Mouse (Mus musculus) spleen, adult 18-20 months (tissue): ENCODE measurements around the gene Eif5a.
A peak's percentile ranks its signal among the peaks of the same experiment; 100 is the strongest.

Experiments
- DNase-seq, 2 experiments: peaks; one replicate each; pipeline ENCODE4 v3.0.0; 2022; ENCODE audit warnings: mixed read lengths in 2 of 2

Eif5a gene

DNA sequence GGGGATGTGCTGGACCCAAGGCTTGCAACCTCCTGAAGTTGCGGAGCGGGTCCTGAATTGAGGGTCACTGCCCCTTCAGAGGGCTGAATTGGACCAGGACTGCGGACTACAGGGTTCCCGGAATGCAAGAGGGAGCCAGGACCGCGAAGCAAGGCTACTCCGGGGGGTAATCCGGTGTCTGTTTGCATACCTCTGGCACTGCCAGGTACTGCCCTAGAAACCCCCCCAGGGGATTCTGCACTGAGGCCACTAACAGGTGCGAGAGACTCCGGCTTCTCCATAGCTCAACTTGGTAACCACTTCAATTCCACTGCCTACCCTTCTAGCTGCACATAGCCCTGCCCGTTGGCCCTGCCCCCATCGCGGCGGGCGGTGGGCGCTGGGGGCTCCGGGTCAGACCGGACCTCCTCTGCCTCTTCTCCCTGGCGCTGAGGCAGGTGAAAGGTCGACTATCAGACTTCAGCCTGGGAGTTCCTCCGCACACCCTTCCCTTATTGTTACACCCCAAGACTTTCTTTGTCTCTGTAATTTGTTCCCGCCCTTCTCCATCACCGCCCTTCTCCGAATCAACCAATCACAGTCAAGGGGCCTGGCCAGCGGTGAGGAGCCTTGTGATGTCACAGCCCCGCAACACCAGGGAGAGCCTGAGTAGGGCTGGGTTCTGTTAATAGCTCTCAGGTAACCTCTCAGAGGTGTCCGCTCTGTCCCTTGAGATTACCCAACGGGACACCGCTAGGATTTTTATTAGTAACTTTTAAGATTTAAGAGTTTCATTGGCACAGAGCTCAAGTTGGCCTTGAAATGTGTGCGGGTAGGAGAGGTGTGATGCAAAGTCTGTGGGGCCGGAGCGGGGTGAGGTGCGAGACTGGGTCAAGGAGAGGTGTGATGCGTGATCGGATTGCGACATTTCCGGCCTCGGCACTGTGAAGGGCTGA, 21.0 kb downstream of the Eif5a start, which contains the start of the genes 2810408A11Rik and Neurl4:
2810408A11Rik (minus strand) TSS at position 517 of the 935 bp plus-strand sequence.
Neurl4 (plus strand) TSS at position 602 of the 935 bp plus-strand sequence.
- DNase-seq: peak; percentile 76 to 81

DNA sequence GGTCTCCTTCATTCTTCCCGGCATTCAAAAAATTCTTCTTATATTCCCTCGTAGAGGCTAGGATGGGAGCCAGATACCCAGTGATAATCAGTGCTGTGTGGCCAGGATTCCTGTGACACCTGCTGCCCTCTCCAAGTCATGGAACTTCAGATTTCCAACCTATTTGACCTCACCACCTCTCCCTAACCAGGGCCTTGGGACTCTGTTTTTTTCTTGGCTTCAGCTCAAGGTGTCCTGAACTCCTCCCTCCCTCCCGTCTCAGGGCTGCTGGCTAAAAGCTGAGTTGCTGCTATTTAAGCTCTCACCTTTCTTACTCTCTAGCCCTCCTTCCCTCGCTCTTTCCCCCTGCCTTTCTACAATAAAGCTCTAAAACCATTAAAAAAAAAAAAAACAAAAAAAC, 21.9 kb downstream of the Eif5a start:
- no peak for DNase-seq

- DNase-seq: peak; percentile 58 to 67
Observed at GRCm38 (mm10) chr11:69895291-69895690, 26.5 kb downstream of the Eif5a start, which contains the start of gene Acap1. Acap1 (minus strand) TSS chr11:69895539.

GRCm38 (mm10) chr11:69894671-69895070, 27.1 kb downstream of the Eif5a start:
- DNase-seq: peak; percentile 75 to 80

DNA sequence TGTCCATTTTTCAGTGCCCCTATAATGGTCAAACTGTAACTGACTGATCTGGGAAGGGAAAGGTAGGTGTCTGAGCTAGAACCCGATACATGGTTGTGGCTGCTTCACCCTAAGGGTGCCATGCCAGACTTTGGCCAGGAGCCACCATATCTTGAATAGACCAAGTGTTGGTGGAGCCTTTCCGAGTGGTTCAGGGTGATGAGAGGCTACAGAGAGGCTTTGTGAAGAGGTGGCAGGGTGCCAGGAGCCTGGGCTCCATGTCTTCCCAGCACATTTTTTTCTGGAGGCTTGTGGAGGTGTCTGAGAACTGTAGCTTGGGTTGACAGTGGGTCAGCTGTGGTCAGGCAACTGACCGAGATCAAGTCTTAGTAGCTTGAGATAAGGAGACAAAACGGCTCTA, 30.3 kb downstream of the Eif5a start:
- no peak for DNase-seq

GRCm38 (mm10) chr11:69886907-69887635, 34.7 kb downstream of the Eif5a start:
- DNase-seq: no peak

DNA sequence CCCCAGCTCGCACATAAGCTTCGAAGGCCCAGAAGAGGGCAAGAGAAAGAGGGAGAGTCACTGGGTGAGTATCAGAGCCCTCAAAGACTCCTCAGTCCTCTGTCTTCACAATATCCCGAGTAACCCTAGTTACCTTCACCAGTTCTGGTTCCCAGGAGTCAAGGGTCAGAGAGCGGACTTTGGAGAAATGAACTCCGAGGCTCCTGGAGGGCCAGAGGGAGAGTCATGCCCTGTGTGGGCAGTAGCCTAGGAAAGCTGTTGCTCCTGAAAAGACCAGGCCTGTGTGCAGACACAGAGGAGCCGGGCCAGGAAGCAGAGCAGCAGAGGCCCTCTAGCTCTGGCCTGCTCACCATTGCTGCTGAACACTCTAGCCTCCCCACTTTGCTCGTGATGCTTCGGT, 37.1 kb downstream of the Eif5a start:
- DNase-seq: no peak

DNA sequence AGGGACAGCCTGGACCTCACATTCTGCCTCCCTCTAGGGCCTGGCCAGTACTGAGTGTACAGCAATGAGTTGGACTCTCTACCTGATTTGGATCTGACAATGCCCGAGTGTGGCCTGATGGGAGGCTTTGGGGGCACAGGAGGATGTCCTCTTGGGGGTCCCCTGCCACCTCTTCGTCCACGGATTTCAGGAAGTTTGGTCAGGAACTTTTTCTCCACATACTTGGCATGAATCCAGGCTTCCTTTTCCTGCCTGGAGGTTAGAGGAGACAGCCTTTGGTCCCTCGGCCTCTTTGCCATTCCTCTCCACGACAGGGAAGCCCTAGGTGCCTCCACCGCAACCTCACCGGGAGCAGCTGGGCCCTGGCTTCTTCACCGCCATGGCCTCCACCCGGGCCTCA, 37.5 kb downstream of the Eif5a start:
- DNase-seq: no peak

- no peak for DNase-seq
Observed at GRCm38 (mm10) chr11:69883527-69884151, 38.1 kb downstream of the Eif5a start.

GRCm38 (mm10) chr11:69883066-69883465, 38.7 kb downstream of the Eif5a start:
- peak in 1 of 2 experiments; percentile 63 for DNase-seq

DNA sequence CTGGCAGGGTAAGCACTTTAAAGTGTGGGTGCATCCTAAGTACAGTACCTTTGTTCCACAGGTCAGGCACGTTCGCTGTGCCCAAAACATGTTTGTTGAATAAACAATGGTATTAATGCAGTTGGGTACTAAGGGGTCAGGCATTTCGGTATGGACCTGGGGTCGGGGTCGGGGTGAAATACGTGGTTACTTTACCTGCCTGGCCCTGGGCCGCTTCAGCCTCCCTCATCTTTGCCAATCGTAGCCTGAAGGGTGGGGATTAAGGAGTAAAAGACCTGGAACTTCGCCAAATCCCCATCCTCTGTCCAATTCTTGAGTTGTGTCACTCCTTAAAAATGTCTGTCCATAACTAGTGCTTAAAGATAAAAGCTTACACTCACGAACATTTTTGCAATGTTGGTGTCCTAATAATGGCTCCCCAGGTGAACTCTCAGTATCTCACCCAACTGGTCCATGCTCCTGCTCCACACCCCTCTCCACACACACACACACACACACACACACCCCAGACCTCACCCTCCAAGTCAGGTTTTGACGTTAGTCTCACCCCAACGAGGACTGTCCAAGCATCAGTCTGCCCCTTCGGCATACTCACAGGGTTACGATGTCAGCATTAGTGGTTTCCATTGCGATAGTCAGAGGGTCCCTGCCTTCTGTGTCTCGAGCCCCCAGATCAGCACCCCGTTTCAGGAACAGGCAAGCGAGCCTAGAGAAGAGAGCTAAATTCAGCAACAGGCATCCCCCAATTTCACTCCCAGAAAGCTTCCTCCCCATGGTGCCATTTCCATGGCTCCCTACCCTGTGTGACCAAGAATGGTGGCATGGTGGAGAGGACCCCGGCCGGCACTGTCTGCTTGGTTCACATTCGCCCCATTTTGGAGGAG, 39.7 kb downstream of the Eif5a start:
- DNase-seq: no peak

- peak; percentile 80 to 81 for DNase-seq
Observed at GRCm38 (mm10) chr11:69880853-69881603, 40.7 kb downstream of the Eif5a start, which contains the start of gene Kctd11. Kctd11 (minus strand) TSS chr11:69881406.

GRCm38 (mm10) chr11:69880506-69880852, 41.3 kb downstream of the Eif5a start:
- peak in 1 of 2 experiments; percentile 79 for DNase-seq

GRCm38 (mm10) chr11:69879711-69880110, 42.0 kb downstream of the Eif5a start:
- DNase-seq: no peak

DNA sequence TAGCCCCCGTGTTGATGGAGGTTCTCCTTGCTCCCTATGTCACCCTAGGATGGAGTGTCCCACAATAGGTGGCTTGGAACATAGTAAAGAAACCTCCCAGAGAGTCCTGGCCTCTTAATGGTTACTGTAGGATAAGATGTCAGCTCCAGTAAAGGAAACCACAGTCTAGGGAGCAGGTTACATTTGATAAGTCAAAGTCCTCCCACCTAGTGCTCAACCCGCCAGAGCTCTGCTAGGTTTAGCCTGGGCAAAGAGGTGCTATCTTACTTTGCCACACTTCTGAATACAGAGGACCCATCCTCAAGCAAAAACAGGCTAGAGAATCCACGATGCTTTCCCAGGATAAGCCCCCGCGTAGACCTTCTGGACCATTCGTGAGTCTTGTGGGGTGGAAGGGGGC, 42.8 kb downstream of the Eif5a start:
- no peak for DNase-seq

- DNase-seq: no peak
Observed at GRCm38 (mm10) chr11:69878399-69878798, 43.4 kb downstream of the Eif5a start.

DNA sequence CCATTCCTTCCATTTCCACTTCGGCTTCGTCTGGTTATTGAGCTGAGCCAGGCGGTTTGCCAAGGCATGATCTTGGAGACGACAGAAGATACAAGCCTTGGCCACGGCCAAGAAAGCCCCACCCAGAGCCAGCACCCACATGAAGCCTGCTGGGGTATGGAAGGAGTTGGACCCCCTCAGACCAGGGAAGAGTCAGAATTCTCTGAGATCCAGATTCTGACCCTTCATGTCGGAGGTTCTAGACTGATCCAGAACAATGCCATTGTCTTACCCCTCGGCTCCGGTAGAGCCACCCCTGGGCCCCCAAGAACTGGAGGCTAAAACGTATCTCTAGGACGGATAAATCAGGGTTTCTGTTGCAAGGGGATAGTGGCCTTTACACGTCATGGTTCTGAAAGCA, 43.9 kb downstream of the Eif5a start, which contains the start of gene Tmem95:
Tmem95 (minus strand) TSS at position 141 of the 400 bp plus-strand sequence.
- DNase-seq: no peak

DNA sequence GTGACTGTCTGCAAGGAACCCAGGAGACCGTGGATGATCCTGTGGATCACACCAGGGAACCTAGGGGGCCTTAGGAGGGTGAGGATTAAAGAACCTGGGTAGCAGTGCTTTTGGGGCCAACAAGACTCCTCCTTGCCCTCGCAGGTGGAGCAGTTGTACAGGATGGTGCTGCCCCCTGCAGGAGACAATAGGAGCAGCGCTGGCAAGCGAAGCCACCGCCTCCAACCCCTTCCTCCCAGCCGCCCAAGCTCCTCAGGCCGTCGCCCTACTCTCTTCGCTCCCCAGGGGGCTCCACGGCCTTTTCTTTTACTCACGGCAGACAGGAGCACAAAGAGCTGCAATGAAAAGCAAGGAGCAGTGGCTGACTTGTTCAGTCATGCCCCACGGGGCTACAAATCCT, 44.9 kb downstream of the Eif5a start:
- peak; percentile 66 to 84 for DNase-seq

DNA sequence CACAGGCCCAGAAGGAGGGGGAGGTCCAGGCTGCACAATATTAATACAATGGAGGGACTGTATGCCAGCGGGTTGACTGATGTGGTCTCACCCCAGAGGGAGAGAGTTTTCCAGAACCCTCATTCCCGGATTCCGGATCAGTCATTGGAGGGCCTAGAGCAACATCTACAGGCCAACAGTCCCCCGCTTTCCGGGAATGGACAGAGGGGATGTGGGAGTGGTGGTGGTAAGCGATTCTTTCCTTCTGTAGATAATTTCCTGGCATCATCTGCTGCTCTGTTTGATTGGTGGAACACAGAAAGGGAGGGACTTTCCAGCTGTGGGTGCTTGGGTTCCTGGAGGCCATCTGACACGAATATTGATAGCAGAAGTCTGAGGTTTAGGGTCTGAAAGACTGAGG, 45.6 kb downstream of the Eif5a start:
- DNase-seq: no peak

DNA sequence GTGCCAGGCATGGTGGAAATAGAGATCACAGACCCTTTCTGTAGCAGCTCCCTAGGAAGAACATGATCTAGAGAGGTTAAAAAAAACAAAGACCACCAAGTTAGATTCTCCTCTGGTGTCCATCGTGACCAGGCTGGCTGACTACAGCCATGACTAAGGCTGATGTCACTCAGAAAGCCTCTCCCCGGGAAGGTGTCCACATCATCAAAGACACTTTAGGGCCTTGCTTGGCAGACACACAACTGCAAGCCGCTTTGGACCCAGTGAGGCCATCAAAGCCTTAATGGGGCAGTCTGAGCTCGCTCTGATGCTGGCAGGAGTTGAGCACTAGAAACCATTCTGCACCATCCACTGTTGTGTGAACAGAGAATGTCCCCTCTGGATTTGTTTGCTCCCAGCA, 49.3 kb downstream of the Eif5a start:
- no peak for DNase-seq

GRCm38 (mm10) chr11:69871822-69872221, 49.9 kb downstream of the Eif5a start:
- DNase-seq: no peak
